Comparison of ENCODE assay signal across 10 mouse cellular contexts in genomic region chr1:135554632-135555260, GRCm38 (mm10). TPM values are rescaled to one million over a fixed set of nuclear protein-coding genes. Genes with fewer than 3 reads are reported as not detected.
DNase-seq lines count a peak whose midpoint lies in the region; ATAC-seq and TF ChIP-seq lines count a peak whose summit lies in the region.
"Had no signal": no experiment of that assay in that cellular context is flagged by ENCODE, and none has a peak within 500 bp of the region (broad histone marks: within the 10 kb centered on the region; RNA-seq: fewer than 3 reads in every experiment).

No protein-coding gene starts in this region.

- TF ChIP-seq EP300 in lung, postnatal 0 days (IDR thresholded peaks at IDR 0.05): no peak; the same call in 1 of the 2 replicates

- H3K4me2 ChIP-seq in lung, postnatal 0 days (replicated peaks; ENCODE audit: low read depth, low read length): no peak overlapping the region
- peak overlapping the region; percentile 38 for H3K4me2 ChIP-seq in forebrain, embryonic 13.5 days
- H3K4me2 ChIP-seq in stomach, embryonic 16.5 days (ENCODE audit: low read depth, low read length): 0 out of 2 replicates have a peak overlapping the region, but pooled peaks have one; percentile 6

- no peaks in the 10 kb centered on the region for H3K4me1 ChIP-seq in lung, postnatal 0 days (ENCODE audit: insufficient read depth, low read depth, low read length)
- peaks cover 80% of the 10 kb centered on the region for H3K4me1 ChIP-seq in forebrain, embryonic 13.5 days
- H3K4me1 ChIP-seq in stomach, embryonic 16.5 days (ENCODE audit: control insufficient read depth, insufficient read depth, low read length): peaks cover 12% of the 10 kb centered on the region

- peak; percentile 75 for ATAC-seq in lung, postnatal 0 days
- peak; percentile 57; the same call in 1 of the 2 replicates for ATAC-seq in forebrain, embryonic 13.5 days
- 0 out of 2 replicates have a peak, but pooled peaks have one; percentile 39 for ATAC-seq in stomach, embryonic 16.5 days (ENCODE audit: insufficient read depth, low FRiP score)

- H3K4me3 ChIP-seq in lung, postnatal 0 days (ENCODE audit: low read depth, low read length): no peak overlapping the region
- no peak overlapping the region for H3K4me3 ChIP-seq in forebrain, embryonic 13.5 days
- H3K4me3 ChIP-seq in stomach, embryonic 16.5 days (replicated peaks; ENCODE audit: low read length): no peak overlapping the region

- no peak for TF ChIP-seq CTCF in lung, postnatal 0 days (IDR thresholded peaks at IDR 0.05)

- peak; percentile 71 for DNase-seq in lung, postnatal 0 days (ENCODE audit: low spot score)
- DNase-seq in lung, postnatal 4 days: no peak
- peak; percentile 61 for DNase-seq in kidney, postnatal 10 days
- no peak for DNase-seq in spleen, adult 18-20 months
- DNase-seq in gastrocnemius, adult 8-10 months (ENCODE audit: low spot score in 2 of 2): no peak
- DNase-seq in thymus, postnatal 36 days: no peak
- DNase-seq: cerebellum, adult 9-11 months; layer of hippocampus, adult 9-11 months had no signal

- H3K9ac ChIP-seq in lung, postnatal 0 days (replicated peaks; ENCODE audit: low read depth): no peak overlapping the region
- H3K9ac ChIP-seq in forebrain, embryonic 13.5 days: peak overlapping the region; percentile 17; the same call in 1 of the 2 replicates
- peak overlapping the region; percentile 38; the same call in 1 of the 2 replicates for H3K9ac ChIP-seq in stomach, embryonic 16.5 days (ENCODE audit: low read length)

- H3K27me3 ChIP-seq in lung, postnatal 0 days (replicated peaks; ENCODE audit: insufficient read depth, low read length): no peaks in the 10 kb centered on the region
- H3K27me3 ChIP-seq in forebrain, embryonic 13.5 days: no peaks in the 10 kb centered on the region
- H3K27me3 ChIP-seq in stomach, embryonic 16.5 days (ENCODE audit: control insufficient read depth, insufficient read depth, low read length): no peaks in the 10 kb centered on the region

- H3K27ac ChIP-seq in lung, postnatal 0 days (ENCODE audit: low read length): no peak overlapping the region
- peak overlapping the region; percentile 65 for H3K27ac ChIP-seq in forebrain, embryonic 13.5 days
- H3K27ac ChIP-seq in stomach, embryonic 16.5 days (ENCODE audit: low read length): 0 out of 2 replicates have a peak overlapping the region, but pooled peaks have one; percentile 19

- H3K36me3 ChIP-seq in lung, postnatal 0 days (ENCODE audit: insufficient read depth, low read length): no peaks in the 10 kb centered on the region
- no peaks in the 10 kb centered on the region for H3K36me3 ChIP-seq in forebrain, embryonic 13.5 days (ENCODE audit: poor library complexity, severe bottlenecking)
- no peaks in the 10 kb centered on the region for H3K36me3 ChIP-seq in stomach, embryonic 16.5 days (ENCODE audit: control insufficient read depth, insufficient read depth, low read length)

- WGBS in lung, postnatal 0 days: 22% methylated on average over 17 of the region's 17 CpGs
- 9% methylated on average over 17 of the region's 17 CpGs for WGBS in forebrain, embryonic 13.5 days
- WGBS in stomach, embryonic 16.5 days: 31% methylated on average over 17 of the region's 17 CpGs

- no peaks in the 10 kb centered on the region for H3K9me3 ChIP-seq in lung, postnatal 0 days (ENCODE audit: low read length)
- H3K9me3 ChIP-seq in forebrain, embryonic 13.5 days (replicated peaks): no peaks in the 10 kb centered on the region
- no peaks in the 10 kb centered on the region for H3K9me3 ChIP-seq in stomach, embryonic 16.5 days (replicated peaks; ENCODE audit: control insufficient read depth, low read length)

RNA-seq across cellular contexts. Expression of gene Nav1, which starts 52.3 kb away (rescaled TPM):
- polyA plus RNA-seq in lung, postnatal 0 days (2015; fragmentation: Nextera tagmentation; extraction: Ambion mirVana): 5.7 and 6.1 TPM in 2 replicates
- polyA plus RNA-seq in forebrain, embryonic 13.5 days (2015; fragmentation: Nextera tagmentation; extraction: Ambion mirVana): 30.6 and 33.3 TPM in 2 replicates
- polyA plus RNA-seq in stomach, embryonic 16.5 days (2015; fragmentation: Nextera tagmentation; extraction: Ambion mirVana): 11.2 and 12.9 TPM in 2 replicates
- total RNA-seq in gastrocnemius, adult 8-10 months (2022): 1 to 10 TPM; 4.3 to 8.4 (median 6.8) TPM

Comparison
In these comparisons a context has a peak if more than half of its experiments do, and no peak if none do; other contexts are left out.
1. DNase-seq: peak in lung, postnatal 0 days (single experiment) and kidney, postnatal 10 days (single experiment); none in lung, postnatal 4 days (0 of 2), spleen, adult 18-20 months (0 of 2), gastrocnemius, adult 8-10 months (0 of 2) and thymus, postnatal 36 days (0 of 2).
2. Peak in every context shown above with its lines, with median percentiles within 50 percentile points of each other: ATAC-seq.